Mouse (Mus musculus) liver (tissue): ENCODE results near the gene 1700011M02Rik.
"Not testable (repeated sequence)": the region's sequence is repeated elsewhere in the genome, so short reads cannot be mapped to it uniquely, and the experiment has no call there.

Experiments
- DNase-seq: peaks from one replicate; pipeline ENCODE4 v3.0.0-alpha.2; 2020; ENCODE audit warnings: mixed read lengths

Gene 1700011M02Rik

DNA sequence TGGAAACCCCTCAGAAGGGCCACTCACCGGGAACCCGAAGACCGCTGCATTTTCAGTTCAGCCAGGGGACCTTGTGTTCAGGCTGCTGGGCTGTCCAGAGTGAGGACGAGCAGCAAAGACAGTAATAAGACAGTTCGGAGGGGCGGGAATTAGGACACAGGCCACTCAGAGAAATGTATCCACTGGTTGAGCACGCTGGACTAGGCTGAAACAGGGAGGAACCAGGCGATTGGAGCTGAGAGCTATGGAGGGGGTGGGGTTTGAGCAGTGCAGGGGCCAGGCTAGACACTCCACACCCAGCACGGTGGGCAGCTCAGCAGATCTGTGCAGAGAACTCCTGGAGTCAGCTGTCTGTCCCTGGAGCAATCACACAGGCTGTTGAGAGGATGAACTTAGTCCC is at the start of gene 1700011M02Rik, which contains the start of gene Dmrtc1a:
Gene 1700011M02Rik, plus strand, starts transcription at position 319 of the 400 bp plus-strand sequence.
Gene Dmrtc1a, minus strand, starts transcription at position 101 of the 400 bp plus-strand sequence.
- DNase-seq: not testable (repeated sequence)

DNA sequence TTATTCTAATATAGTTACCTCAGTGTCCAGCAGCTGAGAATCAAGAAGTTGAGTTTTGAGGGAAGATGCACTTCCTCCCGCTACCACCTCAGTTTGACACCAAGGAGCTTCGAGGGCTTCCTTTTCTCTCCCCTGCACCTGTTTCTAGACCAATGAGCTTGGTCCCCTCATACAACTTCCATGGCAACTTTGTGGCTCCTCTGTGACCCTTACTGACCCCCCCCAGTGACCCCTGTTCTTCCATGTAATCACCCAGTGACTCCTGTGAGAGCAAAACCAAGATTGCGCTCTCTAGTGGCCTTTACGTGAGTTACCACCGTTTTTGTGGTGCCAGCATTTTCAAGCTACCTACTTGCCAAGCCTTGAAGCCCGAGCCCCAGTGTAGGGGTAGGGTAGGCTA is 40.8 kb upstream of the 1700011M02Rik start, which contains the start of gene 1700031F05Rik:
Gene 1700031F05Rik, minus strand, starts transcription at position 101 of the 400 bp plus-strand sequence.
- DNase-seq: no peak

DNA sequence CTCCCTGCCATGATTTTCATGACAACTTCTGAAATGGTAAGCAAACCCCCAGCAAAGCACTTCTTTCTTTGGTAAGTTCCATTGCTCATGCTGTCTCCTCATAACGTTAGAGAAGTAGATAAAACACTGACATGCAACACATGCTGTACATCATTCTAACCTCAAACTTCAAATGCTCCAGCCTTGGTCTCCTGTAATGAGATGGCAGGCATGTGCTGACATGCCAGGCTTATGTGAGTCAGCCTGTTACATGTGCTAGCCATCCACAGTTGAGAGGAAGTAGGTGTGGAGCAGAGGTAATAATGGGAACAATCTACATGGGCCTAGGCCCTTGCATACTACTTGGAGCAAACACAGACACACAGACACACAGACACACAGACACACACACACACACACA is 6.1 kb downstream of the 1700011M02Rik start:
- DNase-seq: not testable (repeated sequence)

DNA sequence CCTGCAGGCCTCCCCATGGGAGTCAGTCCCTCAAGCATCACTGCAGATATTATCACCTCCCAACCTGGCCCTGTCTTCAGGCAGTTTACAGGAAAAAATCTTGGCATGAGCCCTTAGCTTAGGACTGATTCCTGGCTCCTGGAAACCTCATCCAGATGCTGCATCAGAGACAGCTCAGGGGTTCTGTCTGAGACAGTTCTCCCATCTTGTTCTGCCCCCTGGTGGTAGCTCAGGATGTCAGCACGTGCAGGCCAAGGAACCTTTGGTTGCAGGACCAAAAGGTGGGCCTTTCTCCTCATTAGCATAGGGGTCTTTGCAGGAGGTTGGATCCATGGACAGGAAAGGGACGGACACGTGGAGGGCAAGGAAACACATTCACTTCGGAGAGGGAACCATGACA is 18.0 kb downstream of the 1700011M02Rik start:
- DNase-seq: not testable (repeated sequence)

DNA sequence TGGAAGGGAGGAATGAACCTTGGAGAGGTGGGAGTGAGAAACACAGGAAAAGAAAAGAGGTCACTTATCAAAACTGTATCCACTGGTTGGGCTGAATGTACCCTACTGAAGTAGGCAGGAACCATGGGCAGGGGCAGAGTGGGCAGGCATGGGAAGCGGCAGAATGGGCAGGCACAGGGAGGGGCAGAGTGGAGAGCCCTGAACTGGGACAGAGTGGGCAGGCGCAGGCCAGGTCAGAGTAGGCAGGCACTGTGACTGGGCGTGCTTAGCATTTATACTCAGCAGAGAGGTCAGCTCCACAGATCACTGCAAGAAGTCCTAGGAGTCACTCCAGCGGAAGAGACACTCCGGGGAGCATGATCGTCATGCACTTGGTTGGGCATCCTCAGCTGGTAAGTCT is 19.4 kb downstream of the 1700011M02Rik start, which contains the start of gene 1700018G05Rik:
Gene 1700018G05Rik, plus strand, starts transcription at position 301 of the 400 bp plus-strand sequence.
- DNase-seq: not testable (repeated sequence)

DNA sequence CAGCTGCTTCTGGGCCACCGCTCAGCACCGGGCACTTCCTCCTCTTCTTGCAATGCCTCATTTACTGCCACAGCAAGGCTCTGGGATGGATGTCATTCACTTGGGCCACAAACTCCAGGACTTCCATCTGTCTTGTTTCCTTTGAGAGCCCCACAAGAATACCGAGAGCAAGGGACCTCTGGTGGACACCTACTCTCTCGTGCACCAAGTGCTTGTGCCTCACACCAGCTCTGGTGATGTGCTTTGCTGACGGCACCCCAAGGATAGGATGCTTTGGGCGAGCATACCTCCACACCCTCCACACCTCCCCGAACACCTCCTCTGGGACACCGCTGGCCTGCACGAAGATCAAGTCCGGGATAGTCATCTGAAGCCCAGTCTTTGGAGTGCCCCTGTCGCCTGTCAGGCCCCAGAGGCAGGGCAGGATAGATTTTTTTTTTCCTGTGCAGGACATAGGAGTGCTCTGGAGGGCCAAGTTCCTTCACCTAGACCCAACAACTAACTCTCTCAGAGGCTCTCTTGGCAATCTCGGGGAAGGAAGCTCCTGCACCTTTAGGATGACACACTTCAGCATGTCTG is 24.4 kb downstream of the 1700011M02Rik start:
- no peak for DNase-seq

DNA sequence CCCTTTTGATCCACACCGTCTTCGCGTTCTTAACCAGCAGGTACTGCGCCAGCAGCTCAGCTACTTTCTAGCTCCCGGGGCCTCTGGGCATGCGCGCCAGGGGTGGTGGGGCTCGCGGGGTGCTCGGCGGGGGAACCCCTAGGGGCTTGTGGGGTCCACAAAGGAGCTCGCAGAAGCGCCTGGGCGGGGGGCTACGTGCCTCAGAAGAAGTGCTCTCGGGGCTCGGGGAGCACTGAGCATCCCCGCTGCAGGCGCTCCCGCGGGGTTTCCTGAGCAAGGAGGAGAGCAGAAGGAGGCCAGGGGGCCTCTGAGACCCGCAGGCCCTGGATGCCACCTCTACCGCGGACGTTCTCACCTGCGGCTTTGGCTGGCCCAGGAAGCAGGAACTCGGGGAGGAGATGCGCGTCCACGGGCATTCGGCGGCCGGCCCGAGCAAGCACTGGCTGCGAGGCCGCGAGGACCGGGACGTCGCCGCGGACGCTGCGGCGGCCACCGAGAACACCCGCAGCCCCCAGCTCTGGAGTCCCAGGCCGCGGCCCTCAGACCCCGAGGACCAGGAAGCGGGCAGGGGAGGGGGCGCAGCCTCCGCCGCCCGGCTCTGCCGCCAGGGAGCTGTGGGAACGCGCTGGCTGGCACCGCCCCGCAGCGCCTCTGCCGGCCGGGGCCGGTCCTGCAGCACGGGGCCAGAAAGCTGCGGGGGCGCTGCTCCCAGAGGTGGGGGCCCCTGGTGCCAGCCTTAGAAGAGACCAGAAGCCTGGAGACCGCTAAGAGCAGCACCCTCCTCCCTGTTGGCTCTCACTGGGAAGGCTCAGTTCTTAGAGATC is 25.1 kb downstream of the 1700011M02Rik start:
- DNase-seq: peak; percentile 9

DNA sequence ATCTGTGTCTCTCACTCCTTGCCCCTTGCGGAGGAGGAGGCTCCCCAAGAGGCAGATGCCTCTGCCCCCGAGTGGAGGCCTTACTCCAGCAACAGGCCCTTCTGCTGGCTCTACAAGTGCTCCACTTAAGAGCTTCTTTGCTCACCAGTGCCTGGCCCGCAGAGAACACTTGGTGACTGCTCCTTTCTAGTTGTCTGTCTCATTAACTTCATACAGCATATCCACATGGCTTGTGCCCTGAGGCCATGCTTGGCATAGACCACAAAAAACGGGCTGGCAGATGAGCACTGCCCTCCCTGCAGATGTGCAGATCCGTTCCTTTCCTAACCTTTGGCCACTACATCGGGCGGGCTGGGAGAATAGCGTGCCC is 25.7 kb downstream of the 1700011M02Rik start:
- DNase-seq: no peak

DNA sequence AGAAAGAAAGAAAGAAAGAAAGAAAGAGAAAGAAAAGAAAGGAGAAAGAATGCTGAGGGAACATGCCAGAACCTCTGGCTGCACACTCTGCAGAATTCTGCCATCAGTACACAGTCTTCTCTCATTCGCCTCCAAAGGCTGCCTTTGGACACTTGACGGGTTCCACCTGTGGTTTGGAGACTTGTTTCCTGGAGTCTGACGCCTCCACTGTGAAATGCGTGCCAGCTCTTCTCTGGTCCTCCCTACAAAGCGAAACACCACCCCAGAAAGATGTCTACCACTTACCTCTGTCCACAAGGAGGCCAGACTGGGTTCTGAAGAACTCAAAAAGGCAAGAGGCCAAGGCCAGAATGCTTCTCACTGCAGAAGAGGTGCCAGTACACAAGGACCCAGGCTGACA is 28.0 kb downstream of the 1700011M02Rik start:
- DNase-seq: no peak

DNA sequence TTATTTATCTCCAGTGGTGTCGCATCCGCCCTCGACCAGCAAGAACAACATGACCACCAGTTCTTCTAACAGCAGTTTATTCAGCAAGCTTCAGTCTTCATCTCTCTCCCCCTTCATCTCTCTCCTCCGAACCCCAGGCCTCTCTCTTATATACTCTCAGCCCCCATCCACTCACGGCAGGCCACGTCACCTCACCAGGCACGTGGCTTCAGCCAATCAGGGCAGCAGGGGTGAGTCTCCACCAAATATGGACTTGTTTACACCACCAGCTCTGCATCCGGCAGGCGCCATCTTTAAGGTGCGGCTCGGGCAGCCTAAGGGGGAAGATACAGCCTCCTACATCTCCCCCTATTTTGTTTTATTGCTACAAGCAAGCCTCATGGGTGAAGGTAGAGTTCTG is 41.4 kb downstream of the 1700011M02Rik start:
- DNase-seq: not testable (repeated sequence)

DNA sequence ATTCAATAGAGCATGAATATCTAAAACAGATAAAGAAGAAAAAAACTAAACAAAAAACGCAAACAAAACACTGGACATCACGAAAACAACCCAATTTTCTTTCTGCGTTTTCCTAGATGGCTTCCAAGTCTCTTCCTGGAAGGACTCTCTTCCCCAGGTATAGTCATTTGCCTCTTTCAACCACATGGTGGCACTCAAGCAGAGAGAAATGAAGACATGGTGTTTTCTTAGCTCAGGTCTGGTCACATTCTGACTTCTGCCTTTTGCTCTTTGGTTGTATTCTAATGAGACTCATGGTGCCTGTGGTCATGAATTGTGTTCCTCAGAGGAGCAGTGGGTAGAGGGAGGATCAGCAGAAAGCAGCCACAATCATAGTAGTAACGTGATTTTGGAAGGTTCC is 50.2 kb downstream of the 1700011M02Rik start:
- no peak for DNase-seq
